Mouse (Mus musculus) myocyte (in vitro differentiated cells): ENCODE results near the gene Igf2bp1.

Experiments used
- MAX ChIP-seq: IDR thresholded peaks from one replicate; pipeline ENCODE4 v1.6.1; 2011; ENCODE audit warnings: low read depth, mild to moderate bottlenecking, control low read depth
- POLR2A ChIP-seq: IDR thresholded peaks from one replicate; pipeline ENCODE4 v1.6.1; 2011; ENCODE audit warnings: low read depth, mild to moderate bottlenecking, control low read depth, moderate library complexity; ENCODE audit not compliant: insufficient read length
- POLR2AphosphoS2 ChIP-seq: IDR thresholded peaks from one replicate; pipeline ENCODE4 v1.6.1; 2011; ENCODE audit warnings: low read depth, control low read depth; ENCODE audit not compliant: insufficient read length
- USF1 ChIP-seq: IDR thresholded peaks from one replicate; pipeline ENCODE4 v1.6.1; 2011; ENCODE audit warnings: low read depth, mild to moderate bottlenecking, control low read depth, moderate library complexity

- no peak for TF ChIP-seq MAX
- TF ChIP-seq USF1 = no peak
- no peak for TF ChIP-seq POLR2A
- TF ChIP-seq POLR2AphosphoS2 = no peak
Measured at GRCm38 (mm10) chr11:95953313-95953712, 52.4 kb downstream of the Igf2bp1 start.
